Mouse (Mus musculus) testis, adult 2 months (tissue): ENCODE data around the gene Riiad1.

Experiments
- CTCF ChIP-seq: fragments of 200-500 bp; IDR thresholded peaks from 2 replicates; pipeline ENCODE4 v1.5.1; 2012; ENCODE audit warnings: low read depth, mild to moderate bottlenecking, inconsistent platforms, low read length, moderate library complexity; ENCODE audit not compliant: control insufficient read depth, insufficient read depth, insufficient replicate concordance
- POLR2A ChIP-seq: fragments of 200-500 bp; IDR thresholded peaks from 2 replicates; pipeline ENCODE4 v1.6.1; 2012; ENCODE audit warnings: low read depth, mild to moderate bottlenecking, inconsistent platforms, low read length, moderate library complexity; ENCODE audit not compliant: control insufficient read depth

- TF ChIP-seq POLR2A (no peak), CTCF (no peak)
Measured at GRCm38 (mm10) chr3:94487581-94487980, 7.4 kb upstream of the Riiad1 start.
